Mouse (Mus musculus) gastrocnemius, postnatal 10 days (tissue): Measurements from ENCODE around the gene Flywch1. TPM values are rescaled to one million over a fixed set of nuclear protein-coding genes. Genes with fewer than 3 reads are reported as not detected.

Experiments
- DNase-seq: peaks from one replicate; pipeline ENCODE4 v3.0.0; 2021; ENCODE audit warnings: mixed read lengths
- long read RNA-seq, 2 experiments: library from polyadenylated mRNA; stranded (forward); transcript quantifications; one replicate each; pipeline ENCODE4 v2.0.0; 2021
- total RNA-seq, 2 experiments: library from RNA; stranded (reverse); gene quantifications; 2 replicates each; pipeline ENCODE4 v1.2.3; 2021

Flywch1 gene
- total RNA-seq = 10 to 100 TPM; 39.0 to 39.5 TPM
- long read RNA-seq, experiment 1, partial matches to known transcripts = 15 of 97 reads
- long read RNA-seq, experiment 1, other reads (novel, unspliced or antisense) = 79 of 97 reads
- long read RNA-seq, experiment 2, partial matches to known transcripts = 9 of 66 reads
- long read RNA-seq, experiment 2, other reads (novel, unspliced or antisense) = 55 of 66 reads

GRCm38 (mm10) chr17:23771284-23772218 lies at the start of gene Flywch1:
Gene Flywch1, minus strand, starts transcription at chr17:23771602.
- peak; percentile 97 for DNase-seq

GRCm38 (mm10) chr17:23820731-23821130 lies 49.3 kb upstream of the Flywch1 start:
- DNase-seq = no peak

GRCm38 (mm10) chr17:23819235-23819634 lies 47.8 kb upstream of the Flywch1 start:
- no peak for DNase-seq

- no peak for DNase-seq
These were observed 47.2 kb upstream of the Flywch1 start for GRCm38 (mm10) chr17:23818579-23818978.

GRCm38 (mm10) chr17:23815641-23816040 lies 44.2 kb upstream of the Flywch1 start:
- DNase-seq = no peak

GRCm38 (mm10) chr17:23807918-23808317 lies 36.5 kb upstream of the Flywch1 start:
- no peak for DNase-seq

- DNase-seq = peak; percentile 20
These were observed 35.5 kb upstream of the Flywch1 start for GRCm38 (mm10) chr17:23806867-23807266.

- no peak for DNase-seq
These were observed 33.2 kb upstream of the Flywch1 start for GRCm38 (mm10) chr17:23804426-23805085.

GRCm38 (mm10) chr17:23803366-23804041 lies 32.1 kb upstream of the Flywch1 start:
- DNase-seq = peak; percentile 86

- DNase-seq = peak; percentile 93
These were observed 31.5 kb upstream of the Flywch1 start for GRCm38 (mm10) chr17:23802746-23803365.

GRCm38 (mm10) chr17:23801627-23802026 lies 30.2 kb upstream of the Flywch1 start:
- DNase-seq = no peak

GRCm38 (mm10) chr17:23797316-23797715 lies 25.9 kb upstream of the Flywch1 start:
- DNase-seq = no peak

- no peak for DNase-seq
These were observed 23.9 kb upstream of the Flywch1 start for GRCm38 (mm10) chr17:23795323-23795722.

- no peak for DNase-seq
These were observed 19.6 kb upstream of the Flywch1 start for GRCm38 (mm10) chr17:23791079-23791357.

- DNase-seq = peak; percentile 70
These were observed 19.1 kb upstream of the Flywch1 start, which contains the start of gene Srrm2 for GRCm38 (mm10) chr17:23790269-23791078. Gene Srrm2, plus strand, starts transcription at chr17:23790532.

GRCm38 (mm10) chr17:23789749-23790268 lies 18.4 kb upstream of the Flywch1 start:
- DNase-seq = no peak

- DNase-seq = no peak
These were observed 17.6 kb upstream of the Flywch1 start for GRCm38 (mm10) chr17:23788973-23789372.

GRCm38 (mm10) chr17:23786510-23786931 lies 15.1 kb upstream of the Flywch1 start:
- DNase-seq = no peak

- peak; percentile 61 for DNase-seq
These were observed 14.4 kb upstream of the Flywch1 start, which contains the start of gene Flywch2 for GRCm38 (mm10) chr17:23785561-23786471. Gene Flywch2, minus strand, starts transcription at chr17:23786081.

GRCm38 (mm10) chr17:23783352-23783751 lies 11.9 kb upstream of the Flywch1 start:
- no peak for DNase-seq
